Mouse (Mus musculus) hindbrain, embryonic 14.5 days (tissue): ENCODE measurements around the gene Sorcs3. TPM values are rescaled to one million over a fixed set of nuclear protein-coding genes. Genes with fewer than 3 reads are reported as not detected.

Experiments
- ATAC-seq: fragments of 200-750 bp; cut with Nextera tagmentation; 2 replicates; pipeline ENCODE4 v1.8.0; 2017; ENCODE audit warnings: moderate number of reproducible peaks, mild to moderate bottlenecking, moderate TSS enrichment, moderate library complexity; ENCODE audit not compliant: low FRiP score
- DNase-seq: peaks from one replicate; pipeline ENCODE4 v3.0.0-alpha.2; 2015; ENCODE audit warnings: low spot score
- H3K27ac ChIP-seq: fragments of 300-500 bp; sonication (generic); 2 replicates; pipeline ENCODE4 v1.5.1; 2014; ENCODE audit warnings: mild to moderate bottlenecking, moderate library complexity
- H3K27me3 ChIP-seq: fragments of 300-500 bp; sonication (generic); 2 replicates; pipeline ENCODE4 v1.6.1; 2014; ENCODE audit warnings: mild to moderate bottlenecking, low read length, mixed read lengths; ENCODE audit not compliant: control insufficient read depth, insufficient read depth
- H3K36me3 ChIP-seq: fragments of 300-500 bp; sonication (generic); replicated peaks from 2 replicates; pipeline ENCODE4 v1.6.1; 2014; ENCODE audit not compliant: control insufficient read depth, insufficient read depth
- H3K4me1 ChIP-seq: fragments of 300-500 bp; sonication (generic); replicated peaks from 2 replicates; pipeline ENCODE4 v1.6.1; 2014; ENCODE audit warnings: antibody characterized with exemption, low read length, mixed read lengths; ENCODE audit not compliant: control insufficient read depth, insufficient read depth
- H3K4me2 ChIP-seq: fragments of 300-500 bp; sonication (generic); replicated peaks from 2 replicates; pipeline ENCODE4 v1.6.1; 2014; ENCODE audit warnings: mild to moderate bottlenecking, moderate library complexity
- H3K4me3 ChIP-seq: fragments of 300-500 bp; sonication (generic); replicated peaks from 2 replicates; pipeline ENCODE4 v1.5.1; 2014; ENCODE audit warnings: mild to moderate bottlenecking, low read length
- H3K9ac ChIP-seq: fragments of 300-500 bp; sonication (generic); 2 replicates; pipeline ENCODE4 v1.6.1; 2014
- H3K9me3 ChIP-seq: fragments of 300-500 bp; sonication (generic); 2 replicates; pipeline ENCODE4 v1.6.1; 2016; ENCODE audit warnings: low read length; ENCODE audit not compliant: control insufficient read depth
- WGBS: fragments of 180-500 bp; shearing (Covaris S2); extraction: QIAGEN DNeasy Blood & Tissue Kit; methylation state at CpG from one replicate; pipeline ENCODE4 v1.1.7; 2014; 5-methylcytosine and 5-hydroxymethylcytosine counted together
- polyA plus RNA-seq: library from polyadenylated mRNA; unstranded; fragments of >200 nt; fragmentation: Nextera tagmentation; extraction: Ambion mirVana; gene quantifications from 2 replicates; pipeline ENCODE4 v1.2.1, GENCODE M21; 2014

Sorcs3 gene
- polyA plus RNA-seq, 1 experiment from 2014 or later = 16.9 TPM

DNA sequence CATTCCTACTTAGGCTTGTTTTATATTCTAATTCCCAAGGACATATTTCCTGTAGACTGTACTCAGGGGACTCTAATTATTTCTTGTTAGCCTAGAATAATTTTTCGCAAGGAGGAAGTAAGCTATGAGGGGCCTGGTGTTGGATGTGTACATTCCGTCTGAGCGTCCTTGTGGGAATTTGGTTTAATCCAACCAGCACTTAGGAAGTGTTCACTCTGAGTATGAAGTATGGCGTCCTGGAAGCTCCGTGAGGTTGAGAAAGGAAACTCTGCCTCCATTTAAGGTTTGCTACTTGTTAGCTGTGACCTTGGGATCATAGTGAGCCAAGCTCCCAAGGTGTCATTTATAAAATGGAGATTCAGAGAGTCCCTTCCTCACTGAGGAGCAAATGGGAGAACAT is 132.3 kb downstream of the Sorcs3 start:
- H3K4me3 ChIP-seq = no peak overlapping the region
- 91% methylated on average over 5 of the region's 5 CpGs for WGBS
- H3K27ac ChIP-seq = no peak overlapping the region
- ATAC-seq = no peak
- DNase-seq = no peak
- H3K4me1 ChIP-seq = peaks cover under 1% of the 10 kb centered on the region; the same call in 1 of the 2 replicates
- H3K36me3 ChIP-seq = no peaks in the 10 kb centered on the region
- no peaks in the 10 kb centered on the region for H3K9me3 ChIP-seq
- no peak overlapping the region for H3K9ac ChIP-seq
- H3K4me2 ChIP-seq = no peak overlapping the region
- no peaks in the 10 kb centered on the region for H3K27me3 ChIP-seq

DNA sequence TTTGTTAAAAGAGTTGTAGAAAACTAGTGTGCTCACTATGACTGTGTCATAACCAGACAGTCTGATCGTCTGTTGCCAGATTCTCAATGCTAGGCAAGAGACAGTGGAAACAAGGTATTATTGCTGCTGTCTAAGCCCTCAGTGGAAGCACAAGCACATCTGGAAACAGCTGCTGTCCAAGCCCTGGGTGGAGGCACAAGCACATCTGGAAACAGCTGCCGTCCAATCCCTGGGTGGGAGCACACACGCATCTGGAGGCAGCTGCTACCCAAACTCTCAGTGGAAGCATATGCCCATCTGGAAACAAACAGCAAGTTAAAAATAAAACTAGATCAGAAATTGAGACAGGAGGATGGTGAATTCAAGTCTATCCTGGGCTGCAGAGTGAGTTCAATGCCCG is 136.9 kb downstream of the Sorcs3 start:
- Histone ChIP-seq H3K36me3 (no peaks in the 10 kb centered on the region), H3K27ac (no peak overlapping the region), H3K4me2 (no peak overlapping the region), H3K9ac (no peak overlapping the region), H3K27me3 (no peaks in the 10 kb centered on the region), H3K9me3 (no peaks in the 10 kb centered on the region), H3K4me3 (no peak overlapping the region), H3K4me1 (0 out of 2 replicates have a peak, but pooled peaks cover 8% of the 10 kb centered on the region)
- 73% methylated on average over 4 of the region's 4 CpGs for WGBS
- ATAC-seq (no peak), DNase-seq (no peak)

DNA sequence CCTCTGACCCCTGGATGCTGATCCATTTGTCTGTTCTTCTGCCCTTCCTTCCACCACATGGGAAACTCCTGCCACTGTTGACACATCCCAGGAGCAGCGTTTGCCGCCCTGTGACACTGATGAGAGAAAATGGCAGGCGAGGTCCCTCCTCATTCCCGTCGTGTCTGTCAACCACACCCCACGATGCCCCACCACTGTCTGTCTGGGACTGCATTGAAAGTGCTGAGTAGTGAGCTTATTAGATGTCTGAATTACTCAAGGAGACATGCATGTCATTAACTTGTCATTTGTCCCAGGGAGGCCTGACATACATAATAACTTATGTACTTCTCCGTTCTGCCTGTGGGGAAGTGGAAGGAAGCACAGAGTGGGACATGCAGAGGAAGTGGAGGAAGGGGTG is 137.6 kb downstream of the Sorcs3 start:
- DNase-seq (no peak), ATAC-seq (no peak)
- Histone ChIP-seq H3K9me3 (no peaks in the 10 kb centered on the region), H3K4me2 (no peak overlapping the region), H3K4me3 (no peak overlapping the region), H3K27me3 (no peaks in the 10 kb centered on the region), H3K36me3 (no peaks in the 10 kb centered on the region), H3K9ac (no peak overlapping the region), H3K27ac (no peak overlapping the region), H3K4me1 (0 out of 2 replicates have a peak, but pooled peaks cover 8% of the 10 kb centered on the region)
- WGBS = 13% methylated on average over 7 of the region's 7 CpGs

DNA sequence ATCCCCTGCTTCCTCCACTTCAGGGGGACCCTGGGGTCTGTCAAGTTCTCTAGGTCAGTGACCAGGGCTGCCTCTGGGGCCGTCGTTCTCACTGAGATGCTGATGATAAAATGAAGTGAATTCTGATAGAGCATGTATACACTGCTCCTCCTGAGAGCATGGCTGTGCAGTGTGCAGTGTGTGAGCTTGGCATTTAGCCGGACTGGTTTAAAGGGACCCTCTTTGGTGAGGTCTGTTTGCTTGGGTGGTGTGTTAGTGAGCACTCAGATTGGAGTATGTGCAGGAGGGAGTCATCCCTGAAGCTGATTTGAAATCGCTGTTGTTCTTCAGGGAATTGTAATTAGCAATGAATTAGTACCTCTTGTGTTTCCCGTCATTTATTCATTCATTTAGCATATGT is 141.3 kb downstream of the Sorcs3 start:
- Histone ChIP-seq H3K4me2 (no peak overlapping the region), H3K27me3 (no peaks in the 10 kb centered on the region), H3K9me3 (no peaks in the 10 kb centered on the region), H3K27ac (no peak overlapping the region), H3K9ac (no peak overlapping the region), H3K36me3 (no peaks in the 10 kb centered on the region), H3K4me1 (0 out of 2 replicates have a peak, but pooled peaks cover 8% of the 10 kb centered on the region), H3K4me3 (no peak overlapping the region)
- no peak for DNase-seq
- WGBS = 60% methylated on average over 5 of the region's 5 CpGs
- ATAC-seq = no peak

DNA sequence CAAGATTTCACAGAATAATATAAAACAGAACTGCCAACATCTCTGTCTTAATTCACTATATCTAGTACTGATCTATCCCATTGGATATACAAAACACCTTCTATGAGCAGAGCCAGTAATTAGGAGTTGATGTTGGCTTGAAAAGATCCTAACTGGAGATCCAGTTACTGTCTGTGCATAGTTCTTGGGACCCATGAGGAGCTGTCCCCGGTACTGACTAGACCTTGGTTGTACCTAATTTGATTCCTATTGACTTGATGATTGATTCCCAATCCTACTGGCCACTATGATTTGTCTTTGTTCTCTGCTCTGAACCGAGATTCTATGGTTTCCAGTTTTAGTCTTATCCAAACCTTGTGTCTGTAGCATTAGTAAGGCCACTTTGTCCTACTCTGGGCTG is 151.0 kb downstream of the Sorcs3 start:
- WGBS = 64% methylated on average over 2 of the region's 2 CpGs
- H3K4me1 ChIP-seq = no peaks in the 10 kb centered on the region
- no peak overlapping the region for H3K4me3 ChIP-seq
- no peaks in the 10 kb centered on the region for H3K27me3 ChIP-seq
- H3K9me3 ChIP-seq = no peaks in the 10 kb centered on the region
- H3K36me3 ChIP-seq = no peaks in the 10 kb centered on the region
- no peak for ATAC-seq
- DNase-seq = no peak
- no peak overlapping the region for H3K4me2 ChIP-seq
- H3K27ac ChIP-seq = no peak overlapping the region
- H3K9ac ChIP-seq = no peak overlapping the region

DNA sequence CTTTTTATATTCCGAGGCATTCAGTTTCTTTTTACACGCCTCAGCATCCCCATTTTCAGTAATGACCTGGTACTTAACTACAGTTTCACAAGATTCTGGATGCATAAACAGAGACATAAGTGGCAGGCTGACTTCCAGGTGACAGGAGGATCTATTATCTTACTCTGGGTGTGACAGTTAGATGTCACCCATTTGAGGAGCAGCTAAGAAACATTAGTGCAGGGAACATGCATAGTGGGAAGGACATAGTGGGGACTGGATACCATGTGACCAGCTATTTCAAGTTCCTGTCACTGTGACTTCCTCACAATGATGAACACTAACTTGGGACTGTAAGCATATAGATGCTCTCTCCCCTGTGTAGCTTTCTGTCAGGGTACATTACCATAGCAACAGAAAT is 156.3 kb downstream of the Sorcs3 start:
- Histone ChIP-seq H3K36me3 (no peaks in the 10 kb centered on the region), H3K4me1 (no peaks in the 10 kb centered on the region), H3K4me2 (no peak overlapping the region), H3K27me3 (no peaks in the 10 kb centered on the region), H3K9ac (no peak overlapping the region), H3K4me3 (no peak overlapping the region), H3K27ac (no peak overlapping the region), H3K9me3 (no peaks in the 10 kb centered on the region)
- ATAC-seq = no peak
- WGBS = 79% methylated on average over 2 of the region's 2 CpGs
- DNase-seq = no peak

DNA sequence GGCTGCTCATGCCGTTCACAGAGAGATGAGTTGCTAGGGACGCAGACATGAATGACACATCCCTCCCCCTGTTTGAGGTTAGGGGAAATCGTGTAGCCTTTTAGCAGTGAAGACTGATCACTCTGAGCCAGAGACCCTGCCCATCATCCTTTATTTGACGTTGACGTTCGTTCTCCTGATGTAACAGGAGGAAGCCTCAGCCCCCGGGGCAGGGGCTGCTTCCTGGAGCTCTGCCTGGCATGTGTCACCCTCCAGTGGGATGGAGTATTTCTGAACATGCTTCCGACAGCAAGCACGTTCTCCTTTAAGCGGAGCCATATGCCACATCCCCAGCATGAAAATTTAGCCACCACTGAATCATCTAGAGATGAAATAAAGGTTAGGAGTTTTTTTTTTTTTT is 162.2 kb downstream of the Sorcs3 start:
- H3K4me1 ChIP-seq = 0 out of 2 replicates have a peak, but pooled peaks cover 9% of the 10 kb centered on the region
- no peak overlapping the region for H3K27ac ChIP-seq
- 23% methylated on average over 10 of the region's 10 CpGs for WGBS
- H3K36me3 ChIP-seq = no peaks in the 10 kb centered on the region
- H3K4me2 ChIP-seq = no peak overlapping the region; the same call in 1 of the 2 replicates
- no peak overlapping the region for H3K9ac ChIP-seq
- H3K4me3 ChIP-seq = no peak overlapping the region
- ATAC-seq (no peak), DNase-seq (no peak)
- H3K9me3 ChIP-seq = no peaks in the 10 kb centered on the region
- H3K27me3 ChIP-seq = no peaks in the 10 kb centered on the region

DNA sequence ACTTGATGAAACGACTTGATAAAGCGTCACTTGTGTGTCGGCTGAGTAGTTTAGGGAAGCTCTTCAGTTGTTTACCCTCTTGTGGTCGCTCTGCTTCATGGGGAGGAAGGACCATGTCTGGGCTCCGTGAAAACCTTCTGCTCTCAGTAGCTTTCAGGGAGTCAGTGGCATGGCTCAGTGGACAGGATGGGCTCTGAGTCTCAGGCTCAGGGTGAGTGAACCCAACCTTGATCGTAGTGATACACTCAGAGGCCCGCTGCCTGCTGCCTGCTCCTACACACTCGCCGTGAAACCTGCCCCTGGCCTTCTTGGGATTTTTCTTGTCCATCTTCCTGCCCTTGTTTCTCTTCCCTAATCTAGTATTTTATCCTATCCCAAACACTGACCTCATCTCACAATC is 166.0 kb downstream of the Sorcs3 start:
- Histone ChIP-seq H3K36me3 (no peaks in the 10 kb centered on the region), H3K4me2 (no peak overlapping the region), H3K4me1 (0 out of 2 replicates have a peak, but pooled peaks cover 9% of the 10 kb centered on the region), H3K27ac (no peak overlapping the region), H3K9me3 (no peaks in the 10 kb centered on the region), H3K27me3 (no peaks in the 10 kb centered on the region), H3K4me3 (no peak overlapping the region), H3K9ac (no peak overlapping the region)
- 92% methylated on average over 9 of the region's 9 CpGs for WGBS
- DNase-seq (no peak), ATAC-seq (no peak)

DNA sequence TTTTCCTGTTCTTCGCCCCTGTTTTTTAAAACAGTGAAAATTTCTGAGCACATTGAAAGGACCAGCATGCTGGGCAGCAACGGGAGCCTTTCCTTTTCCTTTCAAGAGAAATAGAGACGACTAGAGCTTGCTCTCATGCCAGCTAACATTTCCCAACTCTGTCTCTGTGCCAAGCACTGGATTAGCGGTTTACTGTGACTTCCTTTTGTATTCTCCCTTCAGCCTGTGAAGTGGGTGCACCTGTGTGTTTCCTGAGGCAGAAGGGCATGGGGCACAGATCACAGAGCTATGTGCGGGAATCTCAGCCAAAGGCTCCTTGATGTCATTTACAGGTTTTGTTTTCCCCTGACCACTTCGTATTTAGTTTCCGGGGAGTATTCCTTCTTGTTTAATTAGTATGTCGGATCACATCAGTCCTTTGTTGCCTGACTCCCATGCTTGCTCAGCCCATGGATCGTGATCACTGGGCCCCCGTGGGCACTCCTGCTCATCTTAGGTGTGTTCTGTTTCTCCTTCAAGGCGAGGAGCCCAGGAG is 172.2 kb downstream of the Sorcs3 start:
- H3K27me3 ChIP-seq = no peaks in the 10 kb centered on the region
- no peak for ATAC-seq
- no peak overlapping the region for H3K9ac ChIP-seq
- no peak for DNase-seq
- no peak overlapping the region for H3K4me3 ChIP-seq
- WGBS = 67% methylated on average over 11 of the region's 11 CpGs
- H3K9me3 ChIP-seq = no peaks in the 10 kb centered on the region
- H3K4me2 ChIP-seq = no peak overlapping the region
- no peak overlapping the region for H3K27ac ChIP-seq
- H3K4me1 ChIP-seq = no peaks in the 10 kb centered on the region
- no peaks in the 10 kb centered on the region for H3K36me3 ChIP-seq

DNA sequence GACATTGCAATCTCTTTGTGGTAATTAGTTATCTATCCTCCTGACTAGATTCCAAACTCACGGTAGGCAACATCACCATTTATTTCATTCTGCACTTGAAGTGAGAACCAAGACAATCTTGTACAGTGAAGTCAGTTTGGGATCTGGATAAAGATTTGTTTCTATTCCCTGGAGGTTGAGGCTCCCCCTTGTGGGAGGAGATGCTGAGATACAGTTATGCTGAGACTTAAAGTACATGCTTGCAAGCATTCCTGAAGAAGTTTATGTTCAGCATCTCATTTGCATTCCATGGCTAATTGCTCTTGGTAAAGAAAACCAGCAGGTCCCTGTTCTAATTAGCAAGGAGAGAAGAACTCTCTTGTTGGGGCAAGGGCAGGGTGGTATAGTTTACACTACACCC is 185.7 kb downstream of the Sorcs3 start:
- ATAC-seq (no peak), DNase-seq (peak; percentile 67)
- Histone ChIP-seq H3K4me3 (no peak overlapping the region), H3K36me3 (no peaks in the 10 kb centered on the region), H3K4me1 (0 out of 2 replicates have a peak, but pooled peaks cover 7% of the 10 kb centered on the region), H3K9me3 (no peaks in the 10 kb centered on the region), H3K27ac (no peak overlapping the region), H3K4me2 (no peak overlapping the region), H3K9ac (no peak overlapping the region), H3K27me3 (no peaks in the 10 kb centered on the region)
- 68% methylated on average over 1 of the region's 1 CpGs for WGBS
